ENCODE assay signal across 9 mouse cellular contexts in genomic region chr17:87050469-87051175, GRCm38 (mm10). TPM values are rescaled to one million over a fixed set of nuclear protein-coding genes. Genes with fewer than 3 reads are reported as not detected.
A peak's percentile ranks its signal among the peaks of the same experiment; 100 is the strongest.
DNase-seq lines count a peak whose midpoint lies in the region; ATAC-seq and TF ChIP-seq lines count a peak whose summit lies in the region.
"Had no signal": no experiment of that assay in that cellular context is flagged by ENCODE, and none has a peak within 500 bp of the region (broad histone marks: within the 10 kb centered on the region; RNA-seq: fewer than 3 reads in every experiment).

No protein-coding gene starts in this region.

- no peak for TF ChIP-seq POLR2A in kidney, adult 2 months (IDR thresholded peaks at IDR 0.05; ENCODE audit: low read depth, low read length)
- no peak for TF ChIP-seq POLR2A in limb, embryonic 14.5 days (IDR thresholded peaks at IDR 0.05; ENCODE audit: borderline replicate concordance, extremely low read depth, insufficient read depth, insufficient read length)

- no peak overlapping the region for H3K9ac ChIP-seq in kidney, embryonic 14.5 days (ENCODE audit: low read depth, low read length)
- H3K9ac ChIP-seq in heart, embryonic 15.5 days, result no peak overlapping the region
- no peak overlapping the region for H3K9ac ChIP-seq in limb, embryonic 14.5 days (ENCODE audit: low read depth, low read length, severe bottlenecking)
- H3K9ac ChIP-seq: liver, embryonic 15.5 days had no signal

- ATAC-seq in kidney, embryonic 14.5 days (ENCODE audit: low FRiP score, low TSS enrichment), result no peak
- peak; percentile 47; the same call in 1 of the 2 replicates for ATAC-seq in heart, embryonic 15.5 days (replicated peaks; ENCODE audit: insufficient number of reproducible peaks, insufficient read depth, low FRiP score, low read depth)
- no peak for ATAC-seq in limb, embryonic 14.5 days (ENCODE audit: low FRiP score, low read depth)

- H3K4me1 ChIP-seq in kidney, adult 2 months (ENCODE audit: control insufficient read depth, insufficient read depth, low read length), result peaks cover 7% of the 10 kb centered on the region
- peaks cover 9% of the 10 kb centered on the region; the same call in 1 of the 2 replicates for H3K4me1 ChIP-seq in kidney, embryonic 14.5 days (ENCODE audit: control insufficient read depth, insufficient read depth, low read length)
- H3K4me1 ChIP-seq in heart, embryonic 15.5 days (replicated peaks), result peaks cover 11% of the 10 kb centered on the region
- H3K4me1 ChIP-seq in limb, embryonic 14.5 days (ENCODE audit: control insufficient read depth, insufficient read depth, low read length), result peaks cover 9% of the 10 kb centered on the region
- H3K4me1 ChIP-seq: liver, embryonic 15.5 days had no signal

- H3K9me3 ChIP-seq in kidney, embryonic 14.5 days (ENCODE audit: control insufficient read depth, low read length), result no peaks in the 10 kb centered on the region
- no peaks in the 10 kb centered on the region for H3K9me3 ChIP-seq in heart, embryonic 15.5 days (replicated peaks)
- no peaks in the 10 kb centered on the region for H3K9me3 ChIP-seq in limb, embryonic 14.5 days (ENCODE audit: control insufficient read depth, low read length)
- H3K9me3 ChIP-seq: liver, embryonic 15.5 days had no signal

- peak overlapping the region; percentile 90 for H3K27ac ChIP-seq in kidney, adult 2 months (ENCODE audit: insufficient read depth, low read depth, low read length)
- H3K27ac ChIP-seq in kidney, embryonic 14.5 days (ENCODE audit: low read depth, low read length), result no peak overlapping the region
- H3K27ac ChIP-seq in heart, embryonic 15.5 days, result no peak overlapping the region
- no peak overlapping the region for H3K27ac ChIP-seq in limb, embryonic 14.5 days (replicated peaks; ENCODE audit: low read depth, low read length)
- H3K27ac ChIP-seq: liver, embryonic 15.5 days had no signal

- H3K27me3 ChIP-seq in kidney, adult 2 months (replicated peaks; ENCODE audit: control insufficient read depth, insufficient read depth, low read length), result no peaks in the 10 kb centered on the region
- no peaks in the 10 kb centered on the region for H3K27me3 ChIP-seq in kidney, embryonic 14.5 days (ENCODE audit: control insufficient read depth, insufficient read depth, low read length)
- H3K27me3 ChIP-seq in heart, embryonic 15.5 days, result no peaks in the 10 kb centered on the region
- H3K27me3 ChIP-seq in limb, embryonic 14.5 days (ENCODE audit: control insufficient read depth, insufficient read depth, low read length), result no peaks in the 10 kb centered on the region
- H3K27me3 ChIP-seq: liver, embryonic 15.5 days had no signal

- no peaks in the 10 kb centered on the region for H3K36me3 ChIP-seq in kidney, adult 2 months (ENCODE audit: control insufficient read depth, insufficient read depth, low read length)
- no peaks in the 10 kb centered on the region for H3K36me3 ChIP-seq in kidney, embryonic 14.5 days (ENCODE audit: control insufficient read depth, insufficient read depth, low read length)
- no peaks in the 10 kb centered on the region for H3K36me3 ChIP-seq in heart, embryonic 15.5 days
- no peaks in the 10 kb centered on the region for H3K36me3 ChIP-seq in limb, embryonic 14.5 days (ENCODE audit: control insufficient read depth, insufficient read depth, low read length)
- H3K36me3 ChIP-seq: liver, embryonic 15.5 days had no signal

- no peak for TF ChIP-seq CTCF in kidney, adult 2 months (conservative IDR thresholded peaks at IDR 0.05; ENCODE audit: insufficient read depth, insufficient read length, low read depth, low read length)

- no peak overlapping the region for H3K4me2 ChIP-seq in kidney, embryonic 14.5 days (replicated peaks; ENCODE audit: low read depth, low read length)
- H3K4me2 ChIP-seq in heart, embryonic 15.5 days, result no peak overlapping the region
- H3K4me2 ChIP-seq in limb, embryonic 14.5 days (replicated peaks; ENCODE audit: low read depth, low read length, severe bottlenecking), result no peak overlapping the region
- H3K4me2 ChIP-seq: liver, embryonic 15.5 days had no signal

- peak; percentile 86 for DNase-seq in kidney, adult 2 months
- DNase-seq in adrenal gland, postnatal 36 days, result peak; percentile 89 to 90
- peak; percentile 16 for DNase-seq in limb, embryonic 14.5 days (ENCODE audit: low spot score)
- DNase-seq in testis, postnatal 14 days (ENCODE audit: low spot score), result peak; percentile 53
- no peak for DNase-seq in urinary bladder, adult 18-20 months (ENCODE audit: low spot score in 2 of 2)
- no peak for DNase-seq in cerebellum, adult 11-12 months

- H3K4me3 ChIP-seq in kidney, adult 2 months (ENCODE audit: insufficient read depth, low read depth, low read length), result no peak overlapping the region
- H3K4me3 ChIP-seq in kidney, embryonic 14.5 days (ENCODE audit: low read length), result no peak overlapping the region
- no peak overlapping the region for H3K4me3 ChIP-seq in heart, embryonic 15.5 days
- H3K4me3 ChIP-seq in limb, embryonic 14.5 days (replicated peaks; ENCODE audit: low read length), result no peak overlapping the region
- H3K4me3 ChIP-seq: liver, embryonic 15.5 days had no signal

- 21% methylated on average over 9 of the region's 9 CpGs for WGBS in kidney, adult 2 months
- 50% methylated on average over 9 of the region's 9 CpGs for WGBS in kidney, embryonic 14.5 days
- 44% methylated on average over 9 of the region's 9 CpGs for WGBS in heart, embryonic 15.5 days
- 67% methylated on average over 9 of the region's 9 CpGs for WGBS in limb, embryonic 14.5 days

RNA-seq across cellular contexts. Expression of gene Cript, which starts 25.3 kb away (rescaled TPM):
- 15.8 and 30.6 TPM in 2 replicates for polyA plus RNA-seq in kidney, adult 2 months (2012; rRNA removed)
- polyA plus RNA-seq in kidney, embryonic 14.5 days (2014; fragmentation: Nextera tagmentation; extraction: Ambion mirVana), result 150 and 193 TPM in 2 replicates
- 10 to 100 TPM; 64.3 to 69.0 TPM for total RNA-seq in adrenal gland, postnatal 36 days (2021)
- 101 and 109 TPM in 2 replicates for polyA plus RNA-seq in heart, embryonic 15.5 days (2015; fragmentation: Nextera tagmentation; extraction: Ambion mirVana)
- 36.0 and 42.1 TPM in 2 replicates for polyA plus RNA-seq in limb, embryonic 14.5 days (2012; rRNA removed)
- polyA plus RNA-seq in limb, embryonic 14.5 days (2014; fragmentation: Nextera tagmentation; extraction: Ambion mirVana), result 126 and 132 TPM in 2 replicates

RNA-seq across cellular contexts. Expression of gene Pigf, which starts 25.4 kb away (rescaled TPM):
- polyA plus RNA-seq in kidney, adult 2 months (2012; rRNA removed), result 8.6 and 11.7 TPM in 2 replicates
- 39.3 and 46.1 TPM in 2 replicates for polyA plus RNA-seq in kidney, embryonic 14.5 days (2014; fragmentation: Nextera tagmentation; extraction: Ambion mirVana)
- 10 to 100 TPM; 14.5 to 15.9 TPM for total RNA-seq in adrenal gland, postnatal 36 days (2021)
- 15.1 and 15.4 TPM in 2 replicates for polyA plus RNA-seq in heart, embryonic 15.5 days (2015; fragmentation: Nextera tagmentation; extraction: Ambion mirVana)
- polyA plus RNA-seq in limb, embryonic 14.5 days (2012; rRNA removed), result 21.6 and 23.5 TPM in 2 replicates
- polyA plus RNA-seq in limb, embryonic 14.5 days (2014; fragmentation: Nextera tagmentation; extraction: Ambion mirVana), result 30.5 and 32.9 TPM in 2 replicates

RNA-seq across cellular contexts. Expression of gene Socs5, which starts 56.9 kb away (rescaled TPM):
- polyA plus RNA-seq in kidney, adult 2 months (2012; rRNA removed), result 11.5 and 11.7 TPM in 2 replicates
- 17.5 and 24.5 TPM in 2 replicates for polyA plus RNA-seq in kidney, embryonic 14.5 days (2014; fragmentation: Nextera tagmentation; extraction: Ambion mirVana)
- total RNA-seq in adrenal gland, postnatal 36 days (2021), result 10 to 100 TPM; 75.7 to 80.5 TPM
- 10.5 and 12.2 TPM in 2 replicates for polyA plus RNA-seq in heart, embryonic 15.5 days (2015; fragmentation: Nextera tagmentation; extraction: Ambion mirVana)
- 18.4 TPM in 2 replicates for polyA plus RNA-seq in limb, embryonic 14.5 days (2012; rRNA removed)
- 21.2 and 27.3 TPM in 2 replicates for polyA plus RNA-seq in limb, embryonic 14.5 days (2014; fragmentation: Nextera tagmentation; extraction: Ambion mirVana)

Comparison
In these comparisons a context has a peak if more than half of its experiments do, and no peak if none do; other contexts are left out.
1. DNase-seq: peak in kidney, adult 2 months (single experiment), adrenal gland, postnatal 36 days (2 of 2), limb, embryonic 14.5 days (single experiment) and testis, postnatal 14 days (single experiment); none in urinary bladder, adult 18-20 months (0 of 2) and cerebellum, adult 11-12 months (single experiment).